Mouse (Mus musculus): ENCODE measurements around the gene Sdf2. TPM values are rescaled to one million over a fixed set of nuclear protein-coding genes. Genes with fewer than 3 reads are reported as not detected.

Gene Sdf2
- total and polyA plus RNA-seq, 3 experiments: 61.4 to 119 (median 93.0) TPM

DNA sequence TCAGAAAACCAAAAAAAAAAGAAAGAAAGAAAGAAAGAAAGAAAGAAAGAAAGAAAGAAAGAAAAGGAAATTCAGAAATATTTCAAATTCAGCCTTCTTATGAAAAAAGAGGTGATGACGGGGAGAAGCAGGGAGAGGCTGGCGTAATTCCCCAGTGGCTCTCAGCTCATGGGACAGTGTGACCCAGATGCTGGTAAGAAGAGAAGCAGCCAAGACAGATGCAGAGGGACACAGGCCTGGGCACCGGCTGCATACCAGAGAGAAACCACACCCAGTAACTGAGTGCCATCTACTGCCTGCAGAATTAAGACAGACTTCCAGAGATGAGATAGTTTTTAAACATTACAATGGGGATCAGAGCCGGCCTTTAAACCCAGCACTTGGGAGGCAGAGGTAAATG is 22.0 kb upstream of the Sdf2 start:
- H3K9me3 ChIP-seq (replicated peaks; ENCODE audit: low read length): no peaks in the 10 kb centered on the region
- H3K27ac ChIP-seq (ENCODE audit: insufficient read depth, low read depth): no peak overlapping the region
- peaks cover 91 to 97% of the 10 kb centered on the region in 2 experiments for H3K36me3 ChIP-seq (replicated peaks in 1 of 2; ENCODE audit: control insufficient read depth in 1 of 2, insufficient read depth in 1 of 2, low read length in 1 of 2)
- H3K9ac ChIP-seq (ENCODE audit: insufficient read depth, low read depth): no peak overlapping the region
- no peak for TF ChIP-seq ETS1 (conservative IDR thresholded peaks at IDR 0.05; ENCODE audit: low read depth, low read length)
- no peak for TF ChIP-seq ZC3H11A (IDR thresholded peaks at IDR 0.05; ENCODE audit: low read depth, low read length)
- dilution Hi-C loops (cut with MboI; ENCODE audit: extremely low pct_ligation_motif_present, extremely low pct_unique_long_range_greater_than_20kb, low sequenced_read_pairs): no loop called here
- H3K4me3 ChIP-seq (replicated peaks in 1 of 3; ENCODE audit: low read depth in 2 of 3, low read length in 2 of 3, poor library complexity in 1 of 3): no peak overlapping the region
- no peaks in the 10 kb centered on the region for H3K27me3 ChIP-seq (replicated peaks)
- no peak for DNase-seq (ENCODE audit: extremely low read depth)
- no peaks in the 10 kb centered on the region for H3K79me2 ChIP-seq (replicated peaks; ENCODE audit: control insufficient read depth, extremely low read depth, insufficient read depth, poor library complexity, severe bottlenecking)
- H3K4me1 ChIP-seq (ENCODE audit: control insufficient read depth in 1 of 2, insufficient read depth in 2 of 2): no peaks in the 10 kb centered on the region
- in situ Hi-C loops (cut with MboI; ENCODE audit: low pct_ligation_motif_present, low pct_unique_long_range_greater_than_20kb, low sequenced_read_pairs): no loop called here
- no peak overlapping the region for H3K4me2 ChIP-seq (ENCODE audit: insufficient read depth, low read depth, poor library complexity, severe bottlenecking)

DNA sequence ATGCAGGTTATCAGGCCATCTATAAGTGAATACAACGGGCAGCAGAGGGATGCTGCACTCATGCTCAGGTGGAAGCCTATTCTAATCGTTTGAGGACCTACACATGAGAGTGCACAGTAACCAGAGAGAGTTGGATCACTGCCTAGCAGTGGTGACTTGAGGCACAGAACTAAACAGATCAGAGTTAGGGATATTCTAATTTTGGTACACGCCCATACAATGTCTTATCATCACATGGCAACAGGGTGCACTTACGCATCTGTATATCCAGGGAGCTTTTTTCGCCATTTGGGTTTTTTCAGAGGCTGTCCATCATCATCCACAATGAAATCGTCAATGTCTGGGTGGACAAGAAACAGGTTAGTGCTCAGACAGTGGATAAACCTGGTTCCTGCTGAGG is 14.0 kb upstream of the Sdf2 start:
- Histone ChIP-seq H3K4me2 (ENCODE audit: insufficient read depth, low read depth, poor library complexity, severe bottlenecking) (no peak overlapping the region), H3K4me1 (ENCODE audit: control insufficient read depth in 1 of 2, insufficient read depth in 2 of 2) (no peaks in the 10 kb centered on the region; a peak in 1 of 4 replicates), H3K9ac (ENCODE audit: insufficient read depth, low read depth) (no peak overlapping the region), H3K36me3 (replicated peaks in 1 of 2; ENCODE audit: control insufficient read depth in 1 of 2, insufficient read depth in 1 of 2, low read length in 1 of 2) (peaks cover 88 to 93% of the 10 kb centered on the region in 2 experiments), H3K27me3 (replicated peaks) (no peaks in the 10 kb centered on the region), H3K27ac (ENCODE audit: insufficient read depth, low read depth) (no peak overlapping the region), H3K4me3 (replicated peaks in 1 of 3; ENCODE audit: low read depth in 2 of 3, low read length in 2 of 3, poor library complexity in 1 of 3) (no peak overlapping the region), H3K9me3 (replicated peaks; ENCODE audit: low read length) (no peaks in the 10 kb centered on the region), H3K79me2 (replicated peaks; ENCODE audit: control insufficient read depth, extremely low read depth, insufficient read depth, poor library complexity, severe bottlenecking) (peaks cover 32% of the 10 kb centered on the region)
- in situ Hi-C loops (cut with MboI; ENCODE audit: low pct_ligation_motif_present, low pct_unique_long_range_greater_than_20kb, low sequenced_read_pairs): loop anchor here (5.0 kb wide), 1 partner anchor 44 kb away; the partner anchor contains the start of gene Rab34
- no peak for DNase-seq (ENCODE audit: extremely low read depth)
- TF ChIP-seq RAD21 (IDR thresholded peaks at IDR 0.05; ENCODE audit: low read depth, low read length): no peak
- TF ChIP-seq ELF1 (IDR thresholded peaks at IDR 0.05; ENCODE audit: low read depth, low read length): no peak
- no peak for TF ChIP-seq IRF4 (IDR thresholded peaks at IDR 0.05; ENCODE audit: low read depth, low read length)
- TF ChIP-seq ZMIZ1 (IDR thresholded peaks at IDR 0.05; ENCODE audit: low read depth, low read length): no peak
- no peak for TF ChIP-seq SMC3 (IDR thresholded peaks at IDR 0.05; ENCODE audit: low read depth, low read length)
- TF ChIP-seq TBP (conservative IDR thresholded peaks at IDR 0.05; ENCODE audit: low read depth, low read length): no peak
- TF ChIP-seq MAX (IDR thresholded peaks at IDR 0.05; ENCODE audit: low read length): no peak
- no peak for TF ChIP-seq TCF12 (IDR thresholded peaks at IDR 0.05; ENCODE audit: low read depth, low read length)
- TF ChIP-seq USF2 (conservative IDR thresholded peaks at IDR 0.05; ENCODE audit: low read depth, low read length): no peak
- TF ChIP-seq POLR2AphosphoS2 (IDR thresholded peaks at IDR 0.05; ENCODE audit: low read depth, low read length): no peak
- TF ChIP-seq POLR2A (IDR thresholded peaks at IDR 0.05; ENCODE audit: low read depth, low read length): no peak
- TF ChIP-seq MAZ (IDR thresholded peaks at IDR 0.05; ENCODE audit: low read depth, low read length): no peak
- no peak for TF ChIP-seq MYC (IDR thresholded peaks at IDR 0.05; ENCODE audit: low read depth, low read length)
- TF ChIP-seq CHD1 (IDR thresholded peaks at IDR 0.05; ENCODE audit: low read depth, low read length): no peak
- no peak for TF ChIP-seq ETS1 (conservative IDR thresholded peaks at IDR 0.05; ENCODE audit: low read depth, low read length)
- TF ChIP-seq JUND (conservative IDR thresholded peaks at IDR 0.05; ENCODE audit: low read depth, low read length): no peak
- dilution Hi-C loops (cut with MboI; ENCODE audit: extremely low pct_ligation_motif_present, extremely low pct_unique_long_range_greater_than_20kb, low sequenced_read_pairs): no loop called here

Measured in CH12.LX (cell line).